ENCODE assay signal across 15 mouse cellular contexts in the genomic region with DNA sequence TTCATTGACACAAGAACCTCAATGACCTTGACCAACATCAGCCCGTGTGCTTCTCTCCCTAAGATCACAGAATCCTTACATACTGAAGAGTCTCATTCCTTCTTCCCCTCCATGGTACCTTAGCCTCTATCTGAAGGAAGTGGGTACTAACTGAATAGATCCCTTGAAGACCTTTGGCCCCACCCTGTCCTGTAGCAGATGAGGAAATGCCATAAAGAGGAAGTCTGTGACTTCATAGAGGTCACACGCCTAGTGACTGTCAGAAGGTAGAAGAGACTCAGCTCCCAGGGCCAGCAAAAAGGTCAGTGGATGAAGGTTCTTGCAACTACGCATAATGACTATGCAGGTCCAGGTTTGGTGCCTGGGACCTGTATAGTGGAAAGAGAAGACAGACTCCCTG. TPM values are rescaled to one million over a fixed set of nuclear protein-coding genes. Genes with fewer than 3 reads are reported as not detected.
A peak's percentile ranks its signal among the peaks of the same experiment; 100 is the strongest.
DNase-seq lines count a peak whose midpoint lies in the region; ATAC-seq lines count a peak whose summit lies in the region.
"Had no signal": no experiment of that assay in that cellular context is flagged by ENCODE, and none has a peak within 500 bp of the region (broad histone marks: within the 10 kb centered on the region; RNA-seq: fewer than 3 reads in every experiment).

No protein-coding gene starts in this region.

- DNase-seq in heart, adult 11 months = peak; percentile 83
- no peak for DNase-seq in heart, postnatal 4 days
- peak; percentile 57 to 62 for DNase-seq in spleen, postnatal 36 days (ENCODE audit: low spot score in 2 of 2)
- no peak for DNase-seq in spleen, postnatal 14 days (ENCODE audit: low spot score in 2 of 2)
- no peak for DNase-seq in embryo, embryonic 11 days
- DNase-seq in urinary bladder, postnatal 14 days (ENCODE audit: low spot score) = no peak
- DNase-seq: adrenal gland, adult 8-10 months; cerebellum, adult 8-10 months; heart, adult 18-20 months; kidney, adult 2 months; kidney, postnatal 4 days; liver had no signal

- peak; percentile 90 for ATAC-seq in megakaryocyte, adult 5-6 weeks (ENCODE audit: poor library complexity, severe bottlenecking)
- ATAC-seq in erythroblast, adult 5-6 weeks (replicated peaks; ENCODE audit: low FRiP score, poor library complexity, severe bottlenecking) = no peak
- ATAC-seq: forebrain, embryonic 14.5 days had no signal

RNA-seq across cellular contexts. Expression of gene Cdyl, which starts 5.8 kb away (rescaled TPM):
- 10 to 100 TPM; 19.5 to 20.3 TPM for total RNA-seq in heart, postnatal 4 days (2021)
- 16.9 and 19.7 TPM in 2 replicates for total RNA-seq in megakaryocyte, adult 5-6 weeks (2015)
- total RNA-seq in megakaryocyte, adult 5-6 weeks (2017) = 15.4 and 18.8 TPM in 2 replicates
- total RNA-seq in erythroblast, adult 5-6 weeks (2015; ENCODE audit: low replicate concordance) = 18.3 and 21.5 TPM in 2 replicates
- 27.3 and 29.6 TPM in 2 replicates for total RNA-seq in erythroblast, adult 5-6 weeks (2017; ENCODE audit: low replicate concordance)

Comparison
In these comparisons a context has a peak if more than half of its experiments do, and no peak if none do; other contexts are left out.
1. DNase-seq: peak in heart, adult 11 months (single experiment) and spleen, postnatal 36 days (2 of 2); none in heart, postnatal 4 days (single experiment), spleen, postnatal 14 days (0 of 2), embryo, embryonic 11 days (single experiment) and urinary bladder, postnatal 14 days (single experiment).